Mouse (Mus musculus): ENCODE data around the gene Smg6. TPM values are rescaled to one million over a fixed set of nuclear protein-coding genes. Genes with fewer than 3 reads are reported as not detected.

The Smg6 gene
- total RNA-seq, 2 experiments from 2014 or later = 20.1 to 27.5 TPM

- DNase-seq = no peak
Observed at GRCm38 (mm10) chr11:75190905-75191441, 265.4 kb downstream of the Smg6 start, which contains the start of gene Dph1. Dph1 (minus strand) TSS chr11:75191241.

DNA sequence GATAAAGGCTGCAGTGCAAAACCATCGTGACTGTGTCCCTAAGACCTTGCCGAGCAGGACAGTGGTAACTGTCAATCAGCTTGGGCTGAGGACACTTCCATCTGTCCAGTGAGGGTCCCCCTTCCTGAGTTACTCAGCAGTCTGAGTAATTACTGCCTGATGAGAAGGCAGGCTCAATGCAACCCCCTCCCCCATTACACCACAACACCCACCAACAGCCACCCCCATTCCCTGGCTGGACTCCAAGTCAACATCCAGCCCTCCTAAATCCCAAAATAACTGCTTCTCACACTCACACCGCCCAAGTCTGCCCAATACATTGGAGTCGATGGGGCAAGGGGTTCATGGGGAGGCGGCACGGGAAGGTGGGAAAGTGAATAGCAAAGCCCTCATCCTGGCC lies 266.2 kb downstream of the Smg6 start:
- DNase-seq = no peak

GRCm38 (mm10) chr11:75192336-75193214 lies 267.0 kb downstream of the Smg6 start:
- peak; percentile 89 for DNase-seq

DNA sequence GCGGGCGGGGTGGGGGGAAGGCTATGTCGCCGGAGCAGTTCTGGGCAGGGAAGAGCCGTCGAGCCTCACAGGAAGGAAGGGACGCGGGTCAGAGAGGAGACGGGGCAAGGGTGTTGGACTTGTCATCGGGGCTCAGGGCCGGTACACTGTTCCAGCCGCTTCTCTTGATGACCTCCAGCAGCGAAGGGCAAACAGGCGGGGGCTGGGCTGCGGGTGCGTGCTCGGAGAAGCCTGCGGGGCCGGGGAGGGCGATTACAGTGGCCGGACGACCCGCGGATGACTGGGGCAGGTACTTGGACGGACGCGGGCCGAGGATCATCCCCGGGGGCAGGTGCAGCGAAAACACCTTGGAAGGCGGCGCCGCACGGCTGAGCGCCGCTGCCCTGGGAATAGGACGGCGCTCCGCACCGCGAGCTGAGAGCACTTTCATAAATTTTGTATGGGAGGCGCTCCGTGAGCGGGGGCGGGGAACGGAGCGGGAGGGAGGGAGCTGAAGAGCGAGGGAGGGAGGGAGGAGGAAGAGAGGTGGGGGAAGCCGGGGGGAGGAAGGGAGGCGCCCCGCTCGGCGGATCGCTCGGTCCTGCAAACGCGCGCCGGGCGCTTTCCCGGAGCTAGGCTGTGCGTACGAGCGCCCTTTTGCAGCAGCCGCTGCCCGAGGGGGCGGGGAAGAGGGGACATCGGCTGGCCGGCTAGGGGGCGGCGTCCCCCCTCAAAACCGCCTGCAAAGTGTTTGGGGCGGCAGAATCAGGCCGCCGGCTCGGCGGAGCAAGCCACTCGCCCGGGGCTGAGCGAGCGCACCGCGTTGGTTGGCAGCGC lies 267.8 kb downstream of the Smg6 start, which contains the start of gene Rtn4rl1:
TSS of gene Rtn4rl1 (plus strand) at position 528 of the 816 bp plus-strand sequence.
- DNase-seq = peak; percentile 89

- DNase-seq = peak; percentile 58
Observed at GRCm38 (mm10) chr11:75194121-75194849, 268.7 kb downstream of the Smg6 start.

GRCm38 (mm10) chr11:75194850-75195461 lies 269.3 kb downstream of the Smg6 start:
- DNase-seq = peak; percentile 69

GRCm38 (mm10) chr11:75196131-75196530 lies 270.5 kb downstream of the Smg6 start:
- no peak for DNase-seq

- DNase-seq = no peak
Observed at GRCm38 (mm10) chr11:75197956-75198355, 272.3 kb downstream of the Smg6 start.

GRCm38 (mm10) chr11:75198792-75199191 lies 273.2 kb downstream of the Smg6 start:
- no peak for DNase-seq

DNA sequence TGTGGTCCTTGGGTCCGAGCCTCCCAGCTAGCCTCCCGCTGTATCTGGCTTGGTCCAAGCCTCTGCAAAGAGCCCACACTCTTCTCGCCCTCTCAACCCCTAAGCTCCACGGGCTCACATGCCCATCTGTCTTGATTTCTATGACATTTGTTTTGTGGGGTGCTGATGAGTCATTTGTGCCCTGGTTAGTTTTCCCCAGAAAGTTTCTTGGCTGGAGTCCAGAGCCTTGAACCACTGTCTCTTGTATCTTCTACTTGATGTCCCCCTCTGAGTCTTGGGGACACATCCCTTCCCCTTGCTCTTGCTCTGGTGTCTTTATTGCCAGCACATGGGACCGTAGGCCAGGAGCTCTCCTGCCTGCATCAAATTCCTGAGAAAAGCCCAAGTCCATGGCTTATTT lies 274.3 kb downstream of the Smg6 start:
- peak; percentile 27 for DNase-seq

GRCm38 (mm10) chr11:75200935-75201334 lies 275.3 kb downstream of the Smg6 start:
- no peak for DNase-seq

DNA sequence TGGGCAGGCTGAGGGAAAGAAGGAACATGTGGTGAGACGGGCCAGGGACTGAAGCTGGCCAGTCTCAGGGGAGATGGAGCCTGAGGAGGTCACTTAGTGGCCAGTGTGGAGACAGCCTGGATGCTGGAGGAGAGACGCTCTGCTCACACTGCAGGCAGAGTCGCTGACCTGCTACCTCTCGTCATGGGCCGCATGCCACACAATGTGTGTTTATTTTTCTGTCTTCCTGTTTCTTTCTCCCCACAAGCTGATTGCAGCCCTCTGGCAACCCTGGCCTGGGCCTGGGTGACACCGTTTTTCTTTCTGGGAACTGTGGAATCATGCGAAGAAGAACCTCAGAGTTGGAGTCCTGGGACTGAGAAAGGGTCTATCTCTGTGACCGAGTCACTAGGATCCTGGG lies 276.1 kb downstream of the Smg6 start:
- DNase-seq = no peak

DNA sequence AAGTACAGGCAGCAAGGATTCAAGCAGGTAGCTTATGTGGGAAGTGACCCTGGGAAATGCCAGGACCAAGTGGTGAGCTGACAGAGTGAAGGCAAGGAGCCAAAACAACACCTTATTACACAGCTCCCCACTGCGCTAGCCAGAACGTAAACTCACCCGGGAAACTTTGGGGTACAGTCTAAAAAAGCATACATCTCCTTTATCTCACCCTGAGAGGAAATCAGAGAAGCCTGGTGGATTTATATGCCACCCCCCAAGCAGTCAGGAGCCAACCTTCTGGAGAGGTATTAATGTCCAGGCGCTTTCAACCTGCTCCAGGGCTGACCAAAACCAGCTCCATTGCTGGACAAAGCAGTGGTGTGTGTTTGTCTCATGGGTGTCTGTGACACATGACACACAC lies 278.3 kb downstream of the Smg6 start:
- DNase-seq = no peak

DNA sequence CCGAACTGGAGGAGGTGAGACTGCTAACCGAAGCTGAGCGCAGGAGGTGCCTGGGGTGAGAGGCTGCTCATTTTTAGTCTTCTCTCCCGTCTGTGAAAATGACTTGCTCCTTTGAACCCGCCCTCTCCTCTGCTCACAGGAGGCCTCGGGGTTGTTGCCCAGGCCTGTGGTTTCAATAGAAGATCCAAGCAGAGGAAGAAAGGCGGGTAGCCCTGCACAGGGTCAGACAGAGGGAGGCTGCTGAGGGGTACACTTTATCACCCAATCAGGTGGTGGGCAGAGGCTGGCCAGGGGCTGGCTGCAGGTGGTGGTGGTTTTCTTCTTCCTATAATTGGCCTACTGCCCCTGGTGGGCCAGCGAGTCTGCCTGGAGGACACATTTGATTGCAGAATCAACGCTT lies 278.8 kb downstream of the Smg6 start:
- no peak for DNase-seq

- no peak for DNase-seq
Observed at GRCm38 (mm10) chr11:75206347-75206746, 280.7 kb downstream of the Smg6 start.

DNA sequence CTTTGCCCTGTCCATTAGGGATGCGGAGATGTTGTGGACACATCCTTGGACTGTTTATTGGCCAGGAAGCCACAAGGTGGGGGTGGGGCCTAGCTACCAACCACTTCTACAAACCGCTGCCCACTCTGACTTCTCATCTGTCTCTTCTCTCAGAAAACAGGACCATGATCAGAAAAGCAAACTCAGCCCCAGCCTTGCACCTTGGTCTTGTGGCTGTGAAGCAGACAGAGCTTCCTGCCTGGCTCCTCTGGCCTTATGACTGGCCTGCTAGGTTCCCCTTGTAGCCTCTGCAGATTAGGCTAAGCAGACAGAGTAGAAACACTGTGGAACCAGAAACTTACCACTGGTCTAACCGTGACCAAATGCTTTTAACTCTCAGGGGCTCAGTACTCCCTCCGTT lies 283.7 kb downstream of the Smg6 start:
- no peak for DNase-seq

GRCm38 (mm10) chr11:75210093-75210492 lies 284.5 kb downstream of the Smg6 start:
- no peak for DNase-seq

- DNase-seq = no peak
Observed at GRCm38 (mm10) chr11:75210755-75211154, 285.1 kb downstream of the Smg6 start.

- DNase-seq = peak; percentile 69
Observed at GRCm38 (mm10) chr11:75212031-75212667, 286.5 kb downstream of the Smg6 start.

GRCm38 (mm10) chr11:75212876-75213275 lies 287.3 kb downstream of the Smg6 start:
- DNase-seq = peak; percentile 59
